Mouse (Mus musculus): ENCODE data around the gene Sept9.

The Sept9 gene

GRCm38 (mm10) chr11:117292446-117292845 lies 93.0 kb downstream of the Sept9 start:
- DNase-seq (ENCODE audit: low spot score): no peak

GRCm38 (mm10) chr11:117295266-117295665 lies 95.8 kb downstream of the Sept9 start:
- no peak for DNase-seq (ENCODE audit: low spot score)

DNA sequence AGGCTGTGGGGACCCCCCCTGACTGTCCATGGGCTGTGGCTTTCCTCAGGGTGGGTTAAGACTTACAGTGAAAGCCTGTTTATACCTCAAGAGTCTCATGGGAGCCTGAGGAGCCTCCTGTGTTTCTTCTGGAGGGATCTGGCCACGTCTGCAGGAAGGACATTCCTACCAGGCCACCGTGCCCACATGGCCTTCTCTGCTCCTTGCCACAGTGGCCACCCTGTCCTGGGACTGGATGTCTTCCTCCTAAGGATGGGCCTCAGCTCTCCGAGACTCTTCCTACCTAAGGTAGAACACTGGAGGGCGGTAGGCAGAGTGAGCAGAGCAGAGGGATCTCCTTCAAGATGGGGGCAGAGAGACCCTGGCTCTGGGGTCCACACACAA lies 96.6 kb downstream of the Sept9 start:
- DNase-seq (ENCODE audit: low spot score): no peak

GRCm38 (mm10) chr11:117296500-117297189 lies 97.2 kb downstream of the Sept9 start:
- DNase-seq (ENCODE audit: low spot score): no peak

DNA sequence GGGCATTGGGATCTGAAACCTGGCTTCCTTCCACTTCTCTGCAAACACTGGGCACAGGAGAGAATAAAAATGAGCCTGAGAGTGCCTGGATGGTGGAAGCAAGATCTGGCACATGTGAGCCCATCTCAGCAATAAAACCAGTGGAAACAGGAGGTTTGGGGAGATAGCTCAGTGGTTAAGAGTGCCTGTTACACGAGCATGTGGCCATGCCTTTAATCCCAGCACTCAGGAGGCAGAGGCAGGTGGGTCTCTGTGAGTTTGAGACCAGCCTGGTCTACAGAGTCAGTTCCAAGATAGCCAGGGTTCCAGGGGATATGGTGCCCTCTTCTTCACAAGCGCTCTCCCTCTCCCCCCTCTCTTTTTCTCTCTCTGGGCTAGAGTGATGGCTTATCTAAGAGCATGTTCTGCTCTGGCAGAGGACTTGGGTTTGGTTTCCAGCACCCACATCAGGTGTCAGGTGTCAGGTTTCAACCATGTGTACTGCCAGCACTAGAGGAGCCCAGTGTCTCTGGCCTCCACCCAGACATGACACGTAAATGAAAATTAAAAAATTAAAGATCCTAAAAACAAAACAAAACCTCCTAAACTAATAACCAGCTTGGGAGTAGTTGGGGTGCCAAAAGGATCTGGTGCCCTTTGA lies 97.8 kb downstream of the Sept9 start:
- DNase-seq (ENCODE audit: low spot score): no peak

- DNase-seq (ENCODE audit: low spot score): no peak
These were observed 100.3 kb downstream of the Sept9 start for GRCm38 (mm10) chr11:117299741-117300140.

DNA sequence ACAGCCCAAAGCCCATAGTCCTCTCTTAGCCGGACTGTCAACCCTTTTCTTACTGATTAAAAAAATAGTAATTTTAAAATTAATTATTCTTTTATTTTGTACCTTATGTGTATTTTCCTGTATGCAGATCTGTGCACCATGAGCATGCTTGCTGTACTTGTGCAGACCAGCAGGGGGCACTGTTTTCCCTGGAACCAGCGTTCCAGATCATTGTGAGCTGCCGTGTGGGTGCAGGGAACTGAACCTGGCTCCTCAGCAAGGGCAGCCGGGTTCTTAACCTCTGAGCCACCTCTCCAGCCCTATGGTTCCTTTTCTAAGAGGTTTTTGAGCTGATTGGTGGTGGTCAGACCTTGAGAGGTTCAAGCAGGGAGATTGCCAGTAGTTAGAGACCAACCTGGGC lies 101.3 kb downstream of the Sept9 start:
- no peak for DNase-seq (ENCODE audit: low spot score)

DNA sequence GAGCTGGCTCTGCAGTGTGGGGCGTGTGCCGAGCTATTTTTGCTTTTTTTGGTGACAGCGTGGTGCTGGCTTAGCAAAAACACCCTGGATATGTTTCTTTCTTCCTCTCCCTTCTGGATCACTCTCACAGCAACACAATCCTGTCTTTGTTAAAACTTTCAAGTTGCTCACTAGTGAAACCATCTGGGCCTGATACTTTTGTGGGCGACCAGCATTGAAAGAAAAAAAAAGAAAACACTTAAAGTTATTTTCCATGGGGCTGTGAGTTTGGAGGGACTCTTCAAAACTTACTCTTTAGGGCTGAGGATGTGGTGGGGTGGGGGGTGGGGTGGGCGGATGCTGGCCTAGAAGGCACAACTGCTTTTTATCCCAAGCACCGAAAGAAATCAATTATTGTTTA lies 102.3 kb downstream of the Sept9 start:
- no peak for DNase-seq (ENCODE audit: low spot score)

GRCm38 (mm10) chr11:117302371-117302770 lies 102.9 kb downstream of the Sept9 start:
- no peak for DNase-seq (ENCODE audit: low spot score)

DNA sequence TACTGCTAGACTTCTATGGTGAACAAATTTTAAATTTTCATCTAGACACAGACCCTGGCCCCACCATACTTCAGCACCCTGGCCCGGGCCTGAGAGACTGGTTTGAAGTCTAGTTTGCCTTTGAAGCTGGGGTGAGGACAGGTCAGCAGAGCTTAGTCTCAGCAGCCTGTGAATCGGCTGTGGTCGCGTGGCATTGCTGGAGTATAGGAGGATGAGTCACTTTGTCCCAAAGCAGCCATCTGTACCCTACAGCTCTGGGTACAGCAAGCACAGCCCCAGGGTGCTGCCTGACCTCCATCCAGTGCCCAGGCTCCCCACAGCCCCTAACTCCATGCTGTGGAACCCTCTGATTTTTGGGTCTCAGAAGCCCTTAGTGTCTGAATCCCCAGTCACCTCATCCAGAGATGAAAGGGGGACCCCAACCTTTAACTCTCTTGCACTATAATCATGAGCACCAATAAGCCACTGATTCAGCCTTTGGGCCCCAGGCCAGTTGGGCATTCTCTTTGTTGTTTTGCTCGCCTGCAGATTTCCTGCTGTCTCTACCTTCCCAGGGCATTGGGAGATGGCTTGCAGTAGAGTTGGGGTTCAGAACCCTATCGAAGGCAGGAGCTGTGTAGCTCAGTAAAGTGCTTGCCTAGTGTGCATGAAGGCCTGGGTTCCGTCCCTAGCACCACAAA lies 106.2 kb downstream of the Sept9 start:
- no peak for DNase-seq (ENCODE audit: low spot score)

- no peak for DNase-seq (ENCODE audit: low spot score)
These were observed 107.0 kb downstream of the Sept9 start for GRCm38 (mm10) chr11:117306311-117307088.

DNA sequence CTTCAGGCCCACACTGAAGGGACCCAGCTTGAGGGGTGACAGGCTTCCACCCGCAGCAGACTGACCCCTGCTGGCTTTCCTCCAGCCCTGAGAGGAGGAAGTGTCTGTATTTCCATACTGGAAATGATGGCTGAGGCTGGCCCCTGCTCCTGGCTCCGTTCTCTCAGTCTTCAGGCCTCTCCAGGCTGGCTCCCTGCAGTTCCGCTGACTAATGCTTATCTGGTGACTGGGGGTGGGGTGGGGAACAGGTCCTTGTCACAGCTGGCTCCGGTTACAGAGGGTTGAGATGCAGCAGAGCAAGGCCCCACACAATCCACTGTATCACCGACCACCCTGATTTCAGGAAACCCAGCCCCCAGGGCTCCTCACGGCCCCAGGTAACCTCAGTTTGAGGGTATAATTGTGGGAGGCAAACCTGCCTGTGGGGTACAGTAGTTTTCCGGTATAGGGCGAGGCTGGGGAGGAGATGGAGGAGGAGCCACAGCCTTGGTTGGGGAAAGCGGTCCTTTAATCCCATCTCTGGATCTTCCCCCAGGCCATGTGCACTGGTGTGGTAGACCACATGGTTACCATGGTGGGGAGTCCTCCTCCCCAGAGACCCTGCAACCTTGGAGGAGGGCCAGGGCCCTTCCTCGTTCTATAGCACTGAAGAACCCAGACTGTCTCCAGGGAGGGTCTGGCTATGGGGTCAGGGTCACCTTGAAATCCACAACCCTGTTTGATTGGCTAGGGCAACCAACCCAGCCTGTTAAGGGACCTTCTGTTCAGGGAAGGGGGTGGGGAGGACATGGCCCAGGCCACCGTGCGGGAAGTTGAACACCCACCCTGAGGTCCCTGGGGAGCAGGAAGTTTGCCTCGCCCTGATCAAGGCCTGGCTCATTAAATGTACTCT lies 108.7 kb downstream of the Sept9 start:
- DNase-seq (ENCODE audit: low spot score): no peak

DNA sequence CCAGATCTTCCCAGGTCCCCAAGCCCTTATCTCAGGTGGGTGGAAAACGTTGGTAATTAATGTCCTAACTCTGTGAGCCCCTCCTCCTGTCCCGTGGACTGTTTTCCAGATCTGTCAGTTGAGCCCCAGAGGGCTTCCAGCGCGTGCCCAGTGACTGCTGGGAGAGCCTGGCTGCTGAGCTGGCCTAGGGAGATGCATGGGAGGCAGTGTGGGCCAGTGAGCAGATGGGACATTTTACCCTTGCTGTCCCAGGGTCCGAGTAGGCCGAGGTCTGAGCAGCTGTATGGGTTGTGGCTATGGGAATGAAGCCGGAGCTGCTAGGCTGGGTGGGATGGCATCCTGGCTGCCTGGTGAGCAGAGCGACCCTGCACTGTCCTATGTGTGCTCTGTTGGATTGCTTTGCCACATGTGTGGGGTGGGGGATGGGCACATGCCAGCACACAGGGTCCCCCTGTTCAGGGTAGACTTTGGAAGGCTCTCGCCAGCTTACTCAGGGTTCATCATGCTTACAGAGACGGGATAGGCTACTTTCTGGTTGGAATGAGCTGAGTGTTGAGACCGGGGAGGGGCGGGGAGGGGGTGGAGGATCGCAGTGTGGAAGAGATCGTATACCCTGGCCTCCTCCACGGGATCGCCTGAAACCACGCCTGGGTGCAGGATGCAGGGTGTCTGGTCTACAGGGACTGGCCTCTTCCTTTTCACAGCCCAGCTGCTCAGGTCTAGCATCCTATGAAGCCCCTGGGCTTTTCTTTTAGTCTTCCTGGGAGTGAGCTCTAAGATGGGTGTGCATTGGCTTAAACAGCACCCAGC lies 109.9 kb downstream of the Sept9 start:
- DNase-seq (ENCODE audit: low spot score): no peak

DNA sequence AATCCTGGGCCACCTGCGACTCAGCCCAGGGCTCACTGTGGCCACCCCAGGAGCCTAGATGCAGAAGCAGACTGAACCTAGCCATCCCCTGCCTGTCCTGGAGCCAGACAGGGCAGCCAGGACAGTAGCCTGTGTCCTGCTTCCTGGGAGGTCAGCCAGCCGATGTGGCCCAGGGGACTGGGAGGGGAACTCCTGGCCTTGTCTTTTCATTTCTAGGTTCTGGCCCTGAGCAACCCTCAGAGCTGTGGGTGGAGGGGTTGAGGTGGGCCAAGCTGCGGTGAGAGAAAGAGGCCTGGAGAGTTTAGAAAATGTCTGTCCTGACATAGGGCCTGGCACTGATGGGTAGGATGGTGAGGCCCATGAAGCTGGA lies 110.4 kb downstream of the Sept9 start:
- no peak for DNase-seq (ENCODE audit: low spot score)

DNA sequence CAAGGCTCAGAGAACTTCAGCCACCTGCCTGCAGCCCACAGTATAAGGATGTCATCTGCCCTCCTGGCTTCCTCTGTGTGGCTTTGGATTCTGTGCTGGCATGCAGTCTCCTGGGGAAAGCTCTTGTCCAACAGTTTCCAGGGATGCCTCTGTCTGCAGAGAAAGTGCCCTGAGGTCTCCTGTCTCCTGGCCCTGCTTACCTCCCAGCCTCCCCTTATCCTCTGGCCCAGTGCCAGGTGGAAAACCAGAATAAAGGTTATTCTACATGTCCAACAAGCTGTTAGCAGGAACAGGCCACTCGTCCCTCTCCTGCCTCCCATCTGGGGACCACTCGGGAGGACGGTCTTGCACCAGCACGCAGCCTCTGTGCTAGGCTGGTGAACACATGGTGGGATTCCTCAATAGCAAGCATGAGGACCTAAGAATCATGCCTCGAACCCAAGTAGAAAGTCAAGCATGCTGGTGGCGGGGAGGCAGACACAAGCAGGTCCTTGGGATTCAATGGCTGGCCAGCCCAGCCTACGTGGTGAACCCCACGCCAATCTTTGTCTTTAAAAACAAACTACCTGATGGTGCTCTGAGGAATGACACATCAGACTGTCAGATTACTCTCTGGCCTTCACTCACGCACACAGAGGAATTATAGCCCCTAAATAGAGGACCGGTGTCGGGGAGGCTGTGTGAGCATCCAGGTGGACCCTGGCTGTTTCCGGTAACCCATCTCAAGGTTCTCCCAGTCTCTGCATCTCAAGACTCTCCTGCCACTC lies 111.1 kb downstream of the Sept9 start:
- DNase-seq (ENCODE audit: low spot score): no peak

DNA sequence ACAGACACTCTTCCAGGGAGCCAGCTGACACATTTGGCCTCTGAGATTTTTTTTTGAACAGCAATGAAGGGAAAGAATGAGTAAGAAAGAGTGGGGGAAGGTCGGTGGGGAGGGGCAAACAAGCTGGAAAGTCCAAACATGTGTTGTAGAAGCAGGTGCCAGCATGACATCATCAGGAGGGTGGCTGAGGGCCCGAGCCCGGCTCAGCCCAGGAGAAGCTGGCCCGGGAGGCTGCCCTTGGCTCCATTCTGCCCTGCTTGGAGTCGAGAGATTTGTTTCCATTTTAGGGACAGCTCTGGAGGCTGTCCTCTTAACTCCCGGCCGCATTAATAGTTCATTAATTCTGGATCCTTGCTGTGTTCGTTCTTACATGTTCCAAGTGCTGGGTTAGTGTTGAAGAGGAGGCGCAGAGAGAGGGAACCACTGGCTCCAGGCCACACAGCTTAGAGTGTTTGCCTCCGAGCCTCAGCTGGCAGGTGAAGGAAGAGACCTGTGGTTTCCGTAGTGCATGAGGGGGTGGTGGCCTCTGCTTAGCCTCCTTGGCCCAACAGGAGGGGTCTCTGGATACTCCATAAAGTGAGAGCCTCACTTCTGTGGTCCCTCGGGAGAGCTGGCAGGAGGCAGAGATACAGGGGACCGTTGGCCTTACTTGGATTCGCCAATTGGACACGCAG lies 111.8 kb downstream of the Sept9 start:
- DNase-seq (ENCODE audit: low spot score): no peak

DNA sequence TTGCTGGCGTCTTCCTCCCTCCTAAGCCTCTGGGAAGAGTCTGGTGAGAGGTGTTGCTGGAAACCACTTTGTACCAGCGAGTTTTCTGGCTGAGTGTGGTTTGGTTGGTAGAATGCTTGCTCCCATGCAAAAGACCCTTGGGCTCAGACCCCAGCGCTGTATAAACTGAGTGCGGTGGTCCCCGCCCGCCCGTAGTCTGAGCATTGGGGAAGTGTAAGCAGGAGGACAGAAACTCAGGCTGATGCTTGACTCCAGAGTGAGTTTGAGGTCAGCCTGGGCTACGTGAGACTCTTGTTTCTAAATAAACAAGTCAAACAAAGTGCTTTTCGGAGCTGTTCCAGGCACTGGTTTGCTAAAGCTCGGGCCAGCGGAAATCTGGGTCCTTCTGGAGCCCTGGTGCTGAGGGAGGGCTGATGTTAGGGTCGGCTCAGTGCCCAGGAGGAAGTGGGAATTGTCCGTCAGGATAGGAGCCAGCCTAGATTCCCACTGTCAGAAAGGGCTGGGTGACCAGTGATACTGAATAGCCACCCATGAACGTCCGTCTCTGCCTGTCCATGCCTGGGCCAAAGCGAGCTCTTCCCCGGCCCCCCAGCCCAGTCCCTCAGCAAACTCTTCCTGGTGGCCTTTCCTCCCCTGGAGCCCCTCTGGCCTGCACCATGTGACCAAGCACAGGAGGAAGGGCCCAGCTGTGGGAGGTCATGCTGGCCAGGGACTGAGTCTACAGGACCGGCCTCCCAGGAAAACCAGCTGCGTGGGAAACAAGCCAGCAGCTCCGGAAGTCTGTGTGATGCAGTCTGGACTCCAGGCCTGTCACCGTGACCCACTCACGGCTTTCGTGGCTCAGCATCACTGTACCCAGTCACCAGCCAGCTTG lies 112.8 kb downstream of the Sept9 start:
- DNase-seq (ENCODE audit: low spot score): no peak

- no peak for DNase-seq (ENCODE audit: low spot score)
These were observed 113.5 kb downstream of the Sept9 start for GRCm38 (mm10) chr11:117312936-117313335.

Data from c-Kit-positive CD71-positive TER-119-positive erythroid progenitor cells, embryonic 14.5 days (primary cell).